Mouse (Mus musculus): Measurements from ENCODE around the gene Sox9.

- TF ChIP-seq GATA1 (IDR thresholded peaks at IDR 0.05; ENCODE audit: borderline replicate concordance, low read length) (no peak), CTCF (IDR thresholded peaks at IDR 0.05; ENCODE audit: low read depth, low read length) (no peak), TAL1 (conservative IDR thresholded peaks at IDR 0.05; ENCODE audit: low read depth, low read length) (no peak)
Measured at GRCm38 (mm10) chr11:112828553-112829287, 46.7 kb downstream of the Sox9 start.

Measured in G1E (cell line).